Mouse (Mus musculus) brain, adult 2 months (tissue): ENCODE measurements around the gene Sept11.

Source experiments
- DNase-seq: peaks from one replicate; pipeline ENCODE4 v3.0.0; 2011; ENCODE audit warnings: low read depth, low spot score

Sept11 gene

GRCm38 (mm10) chr5:93171420-93171819, 78.2 kb downstream of the Sept11 start:
- no peak for DNase-seq

- DNase-seq: no peak
Measured at GRCm38 (mm10) chr5:93172536-93172935, 79.3 kb downstream of the Sept11 start.

- DNase-seq: no peak
Measured at GRCm38 (mm10) chr5:93174675-93175074, 81.4 kb downstream of the Sept11 start.

- peak; percentile 44 for DNase-seq
Measured at GRCm38 (mm10) chr5:93178616-93179015, 85.4 kb downstream of the Sept11 start.

GRCm38 (mm10) chr5:93180252-93180651, 87.0 kb downstream of the Sept11 start:
- peak; percentile 55 for DNase-seq

GRCm38 (mm10) chr5:93183311-93183710, 90.1 kb downstream of the Sept11 start:
- no peak for DNase-seq

- DNase-seq: no peak
Measured at GRCm38 (mm10) chr5:93184548-93184947, 91.3 kb downstream of the Sept11 start.

- no peak for DNase-seq
Measured at GRCm38 (mm10) chr5:93189607-93190006, 96.4 kb downstream of the Sept11 start.

- DNase-seq: no peak
Measured at GRCm38 (mm10) chr5:93190428-93190827, 97.2 kb downstream of the Sept11 start.

- DNase-seq: no peak
Measured at GRCm38 (mm10) chr5:93198232-93198631, 105.0 kb downstream of the Sept11 start.

- no peak for DNase-seq
Measured at GRCm38 (mm10) chr5:93201181-93201580, 107.9 kb downstream of the Sept11 start.

GRCm38 (mm10) chr5:93205371-93206108, 112.3 kb downstream of the Sept11 start:
- DNase-seq: peak; percentile 68

- peak; percentile 99 for DNase-seq
Measured at GRCm38 (mm10) chr5:93206109-93207005, 113.1 kb downstream of the Sept11 start, which contains the start of the genes Ccni and 2010109A12Rik. TSS of gene Ccni (minus strand) at chr5:93206495. TSS of gene 2010109A12Rik (plus strand) at chr5:93206518.

GRCm38 (mm10) chr5:93207006-93207348, 113.7 kb downstream of the Sept11 start:
- DNase-seq: no peak

GRCm38 (mm10) chr5:93207555-93207954, 114.3 kb downstream of the Sept11 start:
- no peak for DNase-seq

- no peak for DNase-seq
Measured at GRCm38 (mm10) chr5:93218375-93218774, 125.1 kb downstream of the Sept11 start.

GRCm38 (mm10) chr5:93221661-93222060, 128.4 kb downstream of the Sept11 start:
- DNase-seq: peak; percentile 79

- no peak for DNase-seq
Measured at GRCm38 (mm10) chr5:93224549-93224948, 131.3 kb downstream of the Sept11 start.
